In the genomic region with DNA sequence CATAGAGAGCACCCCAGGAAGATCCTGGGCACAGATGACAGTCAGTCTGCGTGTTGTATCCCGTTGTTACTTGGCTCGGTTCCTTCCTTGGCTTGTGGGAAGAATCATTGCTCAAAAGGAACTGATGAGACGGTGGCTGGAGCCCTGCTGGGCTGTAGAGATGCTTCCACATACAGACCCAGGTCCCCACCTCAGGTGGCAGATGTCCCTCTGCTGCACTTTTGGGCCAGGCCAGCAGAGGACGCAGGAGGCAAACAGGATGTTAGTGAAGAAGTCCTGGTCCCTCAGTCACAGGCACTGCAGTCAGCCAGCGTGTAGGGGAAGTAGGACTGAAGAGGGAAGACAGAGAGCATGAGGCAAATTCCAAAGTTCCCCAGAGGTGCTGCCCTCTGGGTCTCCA, we compare ENCODE assay signal across 9 mouse cellular contexts. TPM values are rescaled to one million over a fixed set of nuclear protein-coding genes. Genes with fewer than 3 reads are reported as not detected.
DNase-seq lines count a peak whose midpoint lies in the region; ATAC-seq lines count a peak whose summit lies in the region.
"Had no signal": no experiment of that assay in that cellular context is flagged by ENCODE, and none has a peak within 500 bp of the region (broad histone marks: within the 10 kb centered on the region; RNA-seq: fewer than 3 reads in every experiment).

No protein-coding gene starts in this region.

- DNase-seq in heart, adult 8-10 months (ENCODE audit: low spot score) = peak; percentile 35
- peak; percentile 60 for DNase-seq in ES-CJ7 (ENCODE audit: low read depth, low spot score)
- peak; percentile 77 for DNase-seq in cerebellum, adult 8-10 months
- peak; percentile 73 for DNase-seq in layer of hippocampus, adult 11-12 months (ENCODE audit: low spot score)
- peak; percentile 72 to 80 for DNase-seq in spleen, adult 18-20 months
- DNase-seq in midbrain, embryonic 14.5 days = no peak

- no peak overlapping the region for H3K4me2 ChIP-seq in heart, embryonic 11.5 days
- H3K4me2 ChIP-seq in midbrain, embryonic 14.5 days (ENCODE audit: low read length) = no peak overlapping the region
- no peak overlapping the region for H3K4me2 ChIP-seq in intestine, embryonic 16.5 days (ENCODE audit: low read depth, low read length)

- H3K4me3 ChIP-seq in heart, embryonic 11.5 days (ENCODE audit: low read depth, low read length) = no peak overlapping the region
- H3K4me3 ChIP-seq in midbrain, embryonic 14.5 days (replicated peaks; ENCODE audit: low read depth, low read length) = no peak overlapping the region
- H3K4me3 ChIP-seq in intestine, embryonic 16.5 days (ENCODE audit: low read length) = no peak overlapping the region
- H3K4me3 ChIP-seq: myocyte had no signal

- no peaks in the 10 kb centered on the region for H3K9me3 ChIP-seq in heart, embryonic 11.5 days (replicated peaks; ENCODE audit: control insufficient read depth, low read length)
- no peaks in the 10 kb centered on the region for H3K9me3 ChIP-seq in midbrain, embryonic 14.5 days (ENCODE audit: control insufficient read depth, low read length)
- no peaks in the 10 kb centered on the region for H3K9me3 ChIP-seq in intestine, embryonic 16.5 days (ENCODE audit: control insufficient read depth, low read length)

- ATAC-seq in heart, embryonic 11.5 days (replicated peaks; ENCODE audit: insufficient number of reproducible peaks, low FRiP score, low TSS enrichment) = no peak
- ATAC-seq in midbrain, embryonic 14.5 days (ENCODE audit: low FRiP score, low TSS enrichment) = no peak
- no peak for ATAC-seq in intestine, embryonic 16.5 days

- no peaks in the 10 kb centered on the region for H3K27me3 ChIP-seq in heart, embryonic 11.5 days (ENCODE audit: control insufficient read depth, insufficient read depth, low read length)
- no peaks in the 10 kb centered on the region for H3K27me3 ChIP-seq in midbrain, embryonic 14.5 days (ENCODE audit: control insufficient read depth, insufficient read depth, low read length)
- H3K27me3 ChIP-seq in intestine, embryonic 16.5 days (replicated peaks; ENCODE audit: control insufficient read depth, insufficient read depth, low read length) = no peaks in the 10 kb centered on the region

- H3K36me3 ChIP-seq in heart, embryonic 11.5 days (ENCODE audit: control insufficient read depth, insufficient read depth, low read length) = peaks cover 12% of the 10 kb centered on the region
- H3K36me3 ChIP-seq in midbrain, embryonic 14.5 days (ENCODE audit: control insufficient read depth, insufficient read depth, low read length) = peaks cover 65% of the 10 kb centered on the region
- peaks cover 13% of the 10 kb centered on the region for H3K36me3 ChIP-seq in intestine, embryonic 16.5 days (ENCODE audit: control insufficient read depth, insufficient read depth, low read length)

- 77% methylated on average over 6 of the region's 6 CpGs for WGBS in heart, embryonic 11.5 days (ENCODE audit: insufficient replicate concordance)
- WGBS in midbrain, embryonic 14.5 days = 79% methylated on average over 6 of the region's 6 CpGs
- 78% methylated on average over 6 of the region's 6 CpGs for WGBS in intestine, embryonic 16.5 days

- peaks cover 6% of the 10 kb centered on the region; the same call in 1 of the 2 replicates for H3K4me1 ChIP-seq in heart, embryonic 11.5 days (ENCODE audit: control insufficient read depth, insufficient read depth, low read length)
- H3K4me1 ChIP-seq in midbrain, embryonic 14.5 days (ENCODE audit: control insufficient read depth, insufficient read depth, low read length) = peaks cover 9% of the 10 kb centered on the region
- H3K4me1 ChIP-seq in intestine, embryonic 16.5 days (ENCODE audit: control insufficient read depth, insufficient read depth, low read length) = peaks cover 4% of the 10 kb centered on the region; the same call in 1 of the 2 replicates

- H3K27ac ChIP-seq in heart, embryonic 11.5 days (ENCODE audit: low read depth, low read length) = no peak overlapping the region
- H3K27ac ChIP-seq in midbrain, embryonic 14.5 days (replicated peaks; ENCODE audit: low read depth, low read length) = no peak overlapping the region
- no peak overlapping the region for H3K27ac ChIP-seq in intestine, embryonic 16.5 days (ENCODE audit: low read length)

- H3K9ac ChIP-seq in heart, embryonic 11.5 days (ENCODE audit: low read depth, low read length) = no peak overlapping the region
- H3K9ac ChIP-seq in midbrain, embryonic 14.5 days (replicated peaks; ENCODE audit: low read length) = no peak overlapping the region
- H3K9ac ChIP-seq in intestine, embryonic 16.5 days (ENCODE audit: low read depth, low read length) = no peak overlapping the region

RNA-seq across cellular contexts. Expression of a gene that starts 4.2 kb away (rescaled TPM):
- 10 to 100 TPM in 1 of 4 experiments, 1 to 10 TPM in 3; 7.0 to 10.0 (median 8.5) TPM for total RNA-seq in heart, adult 8-10 months (2022)
- 47.2 and 49.8 TPM in 2 replicates for polyA plus RNA-seq in heart, embryonic 11.5 days (2014; fragmentation: Nextera tagmentation; extraction: Ambion mirVana)
- polyA plus RNA-seq in midbrain, embryonic 14.5 days (2014; fragmentation: Nextera tagmentation; extraction: Ambion mirVana) = 47.3 and 49.0 TPM in 2 replicates
- polyA plus RNA-seq in intestine, embryonic 16.5 days (2015; fragmentation: Nextera tagmentation; extraction: Ambion mirVana) = 52.0 and 52.6 TPM in 2 replicates

RNA-seq across cellular contexts. Expression of a gene that starts 20.7 kb away (rescaled TPM):
- total RNA-seq in heart, adult 8-10 months (2022) = under 1 TPM in 1 of 4 experiments, not detected in 3; 0.22 TPM
- 0.17 and 0.23 TPM in 2 replicates for polyA plus RNA-seq in heart, embryonic 11.5 days (2014; fragmentation: Nextera tagmentation; extraction: Ambion mirVana)
- 7.2 and 11.4 TPM in 2 replicates for polyA plus RNA-seq in midbrain, embryonic 14.5 days (2014; fragmentation: Nextera tagmentation; extraction: Ambion mirVana)
- 0.27 and 0.35 TPM in 2 replicates for polyA plus RNA-seq in intestine, embryonic 16.5 days (2015; fragmentation: Nextera tagmentation; extraction: Ambion mirVana)

RNA-seq across cellular contexts. Expression of a gene that starts 31.2 kb away (rescaled TPM):
- under 1 TPM in 3 of 4 experiments, not detected in 1; 0.16 to 0.66 (median 0.28) TPM for total RNA-seq in heart, adult 8-10 months (2022)
- 4.5 and 6.3 TPM in 2 replicates for polyA plus RNA-seq in heart, embryonic 11.5 days (2014; fragmentation: Nextera tagmentation; extraction: Ambion mirVana)
- 39.1 and 45.2 TPM in 2 replicates for polyA plus RNA-seq in midbrain, embryonic 14.5 days (2014; fragmentation: Nextera tagmentation; extraction: Ambion mirVana)
- 6.5 and 6.8 TPM in 2 replicates for polyA plus RNA-seq in intestine, embryonic 16.5 days (2015; fragmentation: Nextera tagmentation; extraction: Ambion mirVana)
